ENCODE assay signal across 7 mouse cellular contexts in genomic region chr9:96491810-96492209, GRCm38 (mm10). TPM values are rescaled to one million over a fixed set of nuclear protein-coding genes. Genes with fewer than 3 reads are reported as not detected.
A peak's percentile ranks its signal among the peaks of the same experiment; 100 is the strongest.
DNase-seq lines count a peak whose midpoint lies in the region; ATAC-seq and TF ChIP-seq lines count a peak whose summit lies in the region.

No protein-coding gene starts in this region.

- ATAC-seq in Patski: no peak

- peak; percentile 9 to 22 for DNase-seq in lung, adult 18-20 months
- no peak for DNase-seq in lung, postnatal 25 days (ENCODE audit: low spot score)
- DNase-seq in Patski (ENCODE audit: low read depth, low spot score): no peak
- DNase-seq in c-Kit-positive CD71-negative TER-119-negative erythroid progenitor cells, embryonic 14.5 days (ENCODE audit: low read depth): peak; percentile 48
- peak; percentile 21 to 62 for DNase-seq in heart, postnatal 10 days
- peak; percentile 68 for DNase-seq in lung, postnatal 14 days
- DNase-seq in testis, postnatal 14 days (ENCODE audit: low spot score): peak; percentile 49

- peak; percentile 88 for TF ChIP-seq CTCF in Patski (IDR thresholded peaks at IDR 0.05)

- POLR2A ChIA-PET in Patski (lab: Charles Lee): no interaction called here

- intact Hi-C loops in heart, postnatal 10 days (cut with DNase I): loop anchor here (1.0 to 2.0 kb wide), 2 partner anchors 142 to 207 kb away; no protein-coding TSS in a partner anchor

- in situ Hi-C loops in Patski (cut with MboI; ENCODE audit: low pct_unique_long_range_greater_than_20kb): loop anchor here (10.0 kb wide), 1 partner anchor 207 kb away; no protein-coding TSS in a partner anchor

- CTCF ChIA-PET in Patski (lab: Charles Lee): interaction anchor here (0.6 to 1.7 kb wide), 5 partner anchors 13 to 142 kb away, joined by 3 to 4 read pairs (median 3); no protein-coding TSS in a partner anchor

- no peaks in the 10 kb centered on the region for H3K27me3 ChIP-seq in Patski

RNA-seq across cellular contexts. Expression of gene Rnf7, which starts 13.3 kb away (rescaled TPM):
- 152 TPM for polyA plus RNA-seq in Patski (2021)
- 10 to 100 TPM; 80.4 to 85.9 TPM for total RNA-seq in heart, postnatal 10 days (2021)

RNA-seq across cellular contexts. Expression of gene Gm28729, which starts 33.3 kb away (rescaled TPM):
- not detected for polyA plus RNA-seq in Patski (2021)
- total RNA-seq in heart, postnatal 10 days (2021): not detected

Comparison
In these comparisons a context has a peak if more than half of its experiments do, and no peak if none do; other contexts are left out.
1. DNase-seq: peak in lung, adult 18-20 months (2 of 2), c-Kit-positive CD71-negative TER-119-negative erythroid progenitor cells, embryonic 14.5 days (single experiment), heart, postnatal 10 days (2 of 2), lung, postnatal 14 days (single experiment) and testis, postnatal 14 days (single experiment); none in lung, postnatal 25 days (single experiment) and Patski (single experiment).